Mouse (Mus musculus): ENCODE data around the gene Tbc1d32.
"Not testable (repeated sequence)": the region's sequence is repeated elsewhere in the genome, so short reads cannot be mapped to it uniquely, and the experiment has no call there.

DNA sequence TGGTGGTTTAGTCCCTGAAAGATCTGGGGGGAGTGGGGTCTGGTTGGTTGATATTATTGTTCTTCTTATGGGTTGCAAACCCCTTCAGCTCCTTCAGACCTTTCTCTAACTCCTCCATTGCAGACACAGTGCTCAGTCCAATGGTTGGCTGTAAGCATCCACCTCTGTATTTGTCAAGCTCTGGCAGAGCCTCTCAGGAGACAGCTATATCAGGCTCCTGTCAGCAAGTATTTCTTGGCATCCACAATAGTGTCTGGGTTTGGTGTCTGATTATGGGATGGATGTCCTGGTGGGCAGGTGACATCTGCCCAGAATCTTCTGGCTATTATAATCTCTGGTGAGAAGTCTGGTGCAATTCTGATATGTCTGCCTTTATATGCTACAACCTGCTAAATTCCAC is 60.8 kb downstream of the Tbc1d32 start:
- TF ChIP-seq CTCF, EP300 (IDR thresholded peaks at IDR 0.05; ENCODE audit: low read depth): not testable (repeated sequence)
